Mouse (Mus musculus): ENCODE measurements around the gene Dcaf17. TPM values are rescaled to one million over a fixed set of nuclear protein-coding genes. Genes with fewer than 3 reads are reported as not detected.

The Dcaf17 gene
- polyA plus RNA-seq, 1 experiment from 2014 or later, result 43.3 TPM

GRCm38 (mm10) chr2:71127779-71128534 is 72.8 kb downstream of the Dcaf17 start:
- ATAC-seq, result no peak
- 82% methylated on average over 10 of the region's 10 CpGs for WGBS
- no peaks in the 10 kb centered on the region for H3K36me3 ChIP-seq (ENCODE audit: control insufficient read depth, insufficient read depth)
- no peak overlapping the region for H3K9ac ChIP-seq (replicated peaks; ENCODE audit: low read depth, low read length)
- H3K27me3 ChIP-seq (replicated peaks; ENCODE audit: control insufficient read depth, insufficient read depth, low read length), result no peaks in the 10 kb centered on the region
- H3K4me2 ChIP-seq (ENCODE audit: low read length), result no peak overlapping the region
- H3K4me1 ChIP-seq (replicated peaks; ENCODE audit: control insufficient read depth, insufficient read depth, low read length), result no peaks in the 10 kb centered on the region
- no peaks in the 10 kb centered on the region for H3K9me3 ChIP-seq (ENCODE audit: control insufficient read depth, low read length)
- no peak overlapping the region for H3K4me3 ChIP-seq (replicated peaks; ENCODE audit: low read length)
- H3K27ac ChIP-seq (ENCODE audit: low read length), result no peak overlapping the region

- 100% methylated on average over 2 of the region's 2 CpGs for WGBS
- no peaks in the 10 kb centered on the region for H3K4me1 ChIP-seq (replicated peaks; ENCODE audit: control insufficient read depth, insufficient read depth, low read length)
- no peak for ATAC-seq
These were observed 75.2 kb downstream of the Dcaf17 start for GRCm38 (mm10) chr2:71130366-71130765.

GRCm38 (mm10) chr2:71131866-71132496 is 76.9 kb downstream of the Dcaf17 start:
- no peaks in the 10 kb centered on the region for H3K27me3 ChIP-seq (replicated peaks; ENCODE audit: control insufficient read depth, insufficient read depth, low read length)
- H3K9ac ChIP-seq (replicated peaks; ENCODE audit: low read depth, low read length), result no peak overlapping the region
- ATAC-seq, result no peak
- H3K36me3 ChIP-seq (ENCODE audit: control insufficient read depth, insufficient read depth), result no peaks in the 10 kb centered on the region
- H3K27ac ChIP-seq (ENCODE audit: low read length), result no peak overlapping the region
- H3K9me3 ChIP-seq (ENCODE audit: control insufficient read depth, low read length), result no peaks in the 10 kb centered on the region
- no peak overlapping the region for H3K4me3 ChIP-seq (replicated peaks; ENCODE audit: low read length)
- no peak overlapping the region for H3K4me2 ChIP-seq (ENCODE audit: low read length)
- WGBS, result 84% methylated on average over 3 of the region's 3 CpGs
- H3K4me1 ChIP-seq (replicated peaks; ENCODE audit: control insufficient read depth, insufficient read depth, low read length), result no peaks in the 10 kb centered on the region

More at GRCm38 (mm10) chr2:71130366-71130765, 75.2 kb downstream of the Dcaf17 start:
- Histone ChIP-seq H3K9ac (replicated peaks; ENCODE audit: low read depth, low read length) (no peak overlapping the region), H3K4me2 (ENCODE audit: low read length) (no peak overlapping the region), H3K36me3 (ENCODE audit: control insufficient read depth, insufficient read depth) (no peaks in the 10 kb centered on the region), H3K27ac (ENCODE audit: low read length) (no peak overlapping the region), H3K9me3 (ENCODE audit: control insufficient read depth, low read length) (no peaks in the 10 kb centered on the region), H3K27me3 (replicated peaks; ENCODE audit: control insufficient read depth, insufficient read depth, low read length) (no peaks in the 10 kb centered on the region), H3K4me3 (replicated peaks; ENCODE audit: low read length) (no peak overlapping the region)

GRCm38 (mm10) chr2:71134041-71134505 is 78.9 kb downstream of the Dcaf17 start:
- H3K4me3 ChIP-seq (replicated peaks; ENCODE audit: low read length), result no peak overlapping the region
- no peak overlapping the region for H3K27ac ChIP-seq (ENCODE audit: low read length)
- no peaks in the 10 kb centered on the region for H3K36me3 ChIP-seq (ENCODE audit: control insufficient read depth, insufficient read depth)
- no peaks in the 10 kb centered on the region for H3K4me1 ChIP-seq (replicated peaks; ENCODE audit: control insufficient read depth, insufficient read depth, low read length)
- H3K4me2 ChIP-seq (ENCODE audit: low read length), result no peak overlapping the region
- H3K27me3 ChIP-seq (replicated peaks; ENCODE audit: control insufficient read depth, insufficient read depth, low read length), result no peaks in the 10 kb centered on the region
- no peak for ATAC-seq
- WGBS, result 90% methylated on average over 9 of the region's 9 CpGs
- no peaks in the 10 kb centered on the region for H3K9me3 ChIP-seq (ENCODE audit: control insufficient read depth, low read length)
- H3K9ac ChIP-seq (replicated peaks; ENCODE audit: low read depth, low read length), result no peak overlapping the region

GRCm38 (mm10) chr2:71134836-71135235 is 79.7 kb downstream of the Dcaf17 start:
- 82% methylated on average over 5 of the region's 5 CpGs for WGBS
- Histone ChIP-seq H3K4me3 (replicated peaks; ENCODE audit: low read length) (no peak overlapping the region), H3K27ac (ENCODE audit: low read length) (no peak overlapping the region), H3K36me3 (ENCODE audit: control insufficient read depth, insufficient read depth) (no peaks in the 10 kb centered on the region), H3K4me1 (replicated peaks; ENCODE audit: control insufficient read depth, insufficient read depth, low read length) (no peaks in the 10 kb centered on the region), H3K27me3 (replicated peaks; ENCODE audit: control insufficient read depth, insufficient read depth, low read length) (no peaks in the 10 kb centered on the region), H3K9ac (replicated peaks; ENCODE audit: low read depth, low read length) (no peak overlapping the region), H3K9me3 (ENCODE audit: control insufficient read depth, low read length) (no peaks in the 10 kb centered on the region), H3K4me2 (ENCODE audit: low read length) (no peak overlapping the region)
- no peak for ATAC-seq

- H3K9ac ChIP-seq (replicated peaks; ENCODE audit: low read depth, low read length), result no peak overlapping the region
These were observed 85.5 kb downstream of the Dcaf17 start for GRCm38 (mm10) chr2:71140622-71141021.

GRCm38 (mm10) chr2:71142410-71142809 is 87.3 kb downstream of the Dcaf17 start:
- ATAC-seq, result no peak
- Histone ChIP-seq H3K4me2 (ENCODE audit: low read length) (no peak overlapping the region), H3K4me1 (replicated peaks; ENCODE audit: control insufficient read depth, insufficient read depth, low read length) (no peaks in the 10 kb centered on the region), H3K9ac (replicated peaks; ENCODE audit: low read depth, low read length) (no peak overlapping the region), H3K9me3 (ENCODE audit: control insufficient read depth, low read length) (no peaks in the 10 kb centered on the region), H3K27ac (ENCODE audit: low read length) (no peak overlapping the region), H3K36me3 (ENCODE audit: control insufficient read depth, insufficient read depth) (no peaks in the 10 kb centered on the region), H3K4me3 (replicated peaks; ENCODE audit: low read length) (no peak overlapping the region), H3K27me3 (replicated peaks; ENCODE audit: control insufficient read depth, insufficient read depth, low read length) (no peaks in the 10 kb centered on the region)
- 79% methylated on average over 7 of the region's 7 CpGs for WGBS

More at GRCm38 (mm10) chr2:71140622-71141021, 85.5 kb downstream of the Dcaf17 start:
- Histone ChIP-seq H3K4me1 (replicated peaks; ENCODE audit: control insufficient read depth, insufficient read depth, low read length) (no peaks in the 10 kb centered on the region), H3K36me3 (ENCODE audit: control insufficient read depth, insufficient read depth) (no peaks in the 10 kb centered on the region), H3K4me2 (ENCODE audit: low read length) (no peak overlapping the region), H3K4me3 (replicated peaks; ENCODE audit: low read length) (no peak overlapping the region), H3K9me3 (ENCODE audit: control insufficient read depth, low read length) (no peaks in the 10 kb centered on the region), H3K27ac (ENCODE audit: low read length) (no peak overlapping the region), H3K27me3 (replicated peaks; ENCODE audit: control insufficient read depth, insufficient read depth, low read length) (no peaks in the 10 kb centered on the region)
- no peak for ATAC-seq
- 70% methylated on average over 4 of the region's 4 CpGs for WGBS

GRCm38 (mm10) chr2:71145853-71146252 is 90.7 kb downstream of the Dcaf17 start:
- WGBS, result 83% methylated on average over 4 of the region's 4 CpGs
- no peak overlapping the region for H3K9ac ChIP-seq (replicated peaks; ENCODE audit: low read depth, low read length)
- no peak overlapping the region for H3K4me3 ChIP-seq (replicated peaks; ENCODE audit: low read length)
- ATAC-seq, result no peak
- H3K27me3 ChIP-seq (replicated peaks; ENCODE audit: control insufficient read depth, insufficient read depth, low read length), result no peaks in the 10 kb centered on the region
- no peaks in the 10 kb centered on the region for H3K9me3 ChIP-seq (ENCODE audit: control insufficient read depth, low read length)
- H3K4me1 ChIP-seq (replicated peaks; ENCODE audit: control insufficient read depth, insufficient read depth, low read length), result no peaks in the 10 kb centered on the region
- no peaks in the 10 kb centered on the region for H3K36me3 ChIP-seq (ENCODE audit: control insufficient read depth, insufficient read depth)
- H3K4me2 ChIP-seq (ENCODE audit: low read length), result no peak overlapping the region
- H3K27ac ChIP-seq (ENCODE audit: low read length), result no peak overlapping the region

- ATAC-seq, result no peak
- 66% methylated on average over 3 of the region's 3 CpGs for WGBS
- no peaks in the 10 kb centered on the region for H3K36me3 ChIP-seq (ENCODE audit: control insufficient read depth, insufficient read depth)
- H3K9ac ChIP-seq (replicated peaks; ENCODE audit: low read depth, low read length), result no peak overlapping the region
- no peak overlapping the region for H3K27ac ChIP-seq (ENCODE audit: low read length)
- no peaks in the 10 kb centered on the region for H3K9me3 ChIP-seq (ENCODE audit: control insufficient read depth, low read length)
- H3K4me1 ChIP-seq (replicated peaks; ENCODE audit: control insufficient read depth, insufficient read depth, low read length), result no peaks in the 10 kb centered on the region
- no peak overlapping the region for H3K4me2 ChIP-seq (ENCODE audit: low read length)
- H3K4me3 ChIP-seq (replicated peaks; ENCODE audit: low read length), result no peak overlapping the region
- no peaks in the 10 kb centered on the region for H3K27me3 ChIP-seq (replicated peaks; ENCODE audit: control insufficient read depth, insufficient read depth, low read length)
These were observed 91.1 kb downstream of the Dcaf17 start for GRCm38 (mm10) chr2:71146266-71146665.

Measured in forebrain, embryonic 16.5 days (tissue).